Mouse (Mus musculus): ENCODE data around the gene Cmbl. TPM values are rescaled to one million over a fixed set of nuclear protein-coding genes. Genes with fewer than 3 reads are reported as not detected.

Cmbl gene
- polyA plus RNA-seq, 1 experiment from 2014 or later, result 12.8 TPM

DNA sequence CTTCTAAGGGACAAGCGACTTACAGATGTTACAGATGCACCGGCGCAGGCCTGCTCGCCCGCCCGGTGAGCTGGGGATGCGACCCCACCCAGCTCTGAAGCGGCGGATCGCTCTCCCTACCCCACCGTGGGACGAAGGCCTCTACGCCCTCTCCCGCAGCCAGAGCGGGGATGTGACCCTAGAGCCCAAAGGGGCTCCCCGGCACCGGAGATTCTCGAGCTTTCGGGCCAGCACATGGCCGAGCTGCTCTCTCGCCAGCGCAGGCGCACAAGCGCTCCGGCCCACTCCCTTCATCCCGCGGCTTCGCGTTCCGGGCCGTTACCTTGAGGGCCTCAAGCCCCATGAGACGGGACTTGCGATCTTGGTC, 36.1 kb downstream of the Cmbl start:
- Histone ChIP-seq H3K9ac (ENCODE audit: low read depth, low read length) (peak overlapping the region; percentile 93), H3K4me2 (ENCODE audit: low read length) (peak overlapping the region; percentile 99), H3K4me1 (ENCODE audit: control insufficient read depth, insufficient read depth, low read length) (peaks cover 32% of the 10 kb centered on the region), H3K27ac (ENCODE audit: low read length) (peak overlapping the region; percentile 96), H3K27me3 (ENCODE audit: control insufficient read depth, insufficient read depth, low read depth, low read length) (no peaks in the 10 kb centered on the region), H3K36me3 (ENCODE audit: control insufficient read depth, insufficient read depth, low read length) (no peaks in the 10 kb centered on the region; the same call in 1 of the 2 replicates), H3K9me3 (replicated peaks; ENCODE audit: control insufficient read depth, low read length, poor library complexity, severe bottlenecking) (no peaks in the 10 kb centered on the region), H3K4me3 (ENCODE audit: low read depth, low read length) (peak overlapping the region; percentile 95)
- whole genome bisulfite sequencing, result 0% methylated on average over 33 of the region's 33 CpGs
- peak; percentile 82 for ATAC-seq

DNA sequence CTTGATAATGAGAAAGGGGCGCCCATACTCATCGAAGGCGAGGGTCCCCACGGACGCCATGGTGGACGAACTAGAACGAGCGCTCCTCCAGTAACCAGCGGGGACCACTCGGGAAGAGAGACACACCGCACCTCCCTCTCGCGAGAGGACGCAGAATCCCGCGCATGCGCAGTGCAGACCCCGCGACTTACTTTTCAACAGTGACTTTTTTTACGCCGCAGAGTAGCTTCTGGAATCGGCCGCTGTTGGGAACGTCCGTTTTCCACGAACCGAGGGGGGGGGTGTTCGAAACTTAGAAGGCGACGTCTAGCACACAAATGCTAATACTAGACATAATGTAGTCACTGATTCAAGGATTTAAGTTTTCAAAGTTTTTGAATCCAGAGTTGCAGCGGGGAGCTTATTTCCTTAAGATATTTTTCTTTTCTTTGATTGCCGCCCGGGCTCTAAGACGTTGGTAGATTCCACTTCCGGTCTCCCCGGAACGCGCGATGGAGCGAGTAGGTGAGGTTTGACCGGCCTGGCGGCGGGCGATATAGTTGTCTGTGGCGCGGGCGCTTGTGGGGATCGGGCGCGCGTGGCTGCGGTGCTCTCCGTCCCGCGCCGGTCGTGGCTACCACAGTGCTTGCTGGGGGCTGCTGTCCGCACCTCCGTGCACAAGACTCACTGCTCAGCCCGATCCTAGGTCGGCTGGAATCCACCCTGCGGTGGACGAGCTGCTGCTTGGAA, 36.6 kb downstream of the Cmbl start, which contains the start of the genes Cct5 and Fam173b:
Cct5 (minus strand) TSS at position 159 of the 729 bp plus-strand sequence.
Fam173b (plus strand) TSS at position 207 of the 729 bp plus-strand sequence.
- ATAC-seq, result peak; percentile 92
- Histone ChIP-seq H3K27ac (ENCODE audit: low read length) (peak within 1 kb of the TSS; percentile 96), H3K4me3 (ENCODE audit: low read depth, low read length) (peak within 1 kb of the TSS; percentile 95), H3K9me3 (replicated peaks; ENCODE audit: control insufficient read depth, low read length, poor library complexity, severe bottlenecking) (no peaks in the 10 kb centered on the region), H3K4me1 (ENCODE audit: control insufficient read depth, insufficient read depth, low read length) (peaks cover 32% of the 10 kb centered on the region), H3K4me2 (ENCODE audit: low read length) (peak within 1 kb of the TSS; percentile 99), H3K9ac (ENCODE audit: low read depth, low read length) (peak within 1 kb of the TSS; percentile 93), H3K27me3 (ENCODE audit: control insufficient read depth, insufficient read depth, low read depth, low read length) (no peaks in the 10 kb centered on the region), H3K36me3 (ENCODE audit: control insufficient read depth, insufficient read depth, low read length) (no peaks in the 10 kb centered on the region)
- WGBS, result under 1% methylated on average over 63 of the region's 63 CpGs

DNA sequence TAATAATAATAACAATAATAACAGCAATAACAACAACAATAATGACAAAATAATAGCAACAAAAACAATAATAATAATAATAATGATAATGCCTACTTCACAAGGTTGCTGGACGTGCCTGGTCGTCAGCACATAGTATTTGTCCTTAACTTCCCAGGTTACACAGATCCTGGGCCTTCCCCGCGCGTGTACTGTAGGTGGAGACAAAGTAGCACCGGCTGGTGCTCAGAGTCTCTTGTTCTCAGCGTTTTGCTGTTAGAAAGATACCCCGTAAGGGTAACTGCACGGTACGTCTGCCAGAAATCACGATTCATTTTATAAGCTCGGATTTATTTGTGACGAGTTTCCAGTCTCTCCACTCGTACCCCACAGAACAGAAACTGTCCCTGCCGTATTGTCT, 37.2 kb downstream of the Cmbl start:
- H3K9me3 ChIP-seq (replicated peaks; ENCODE audit: control insufficient read depth, low read length, poor library complexity, severe bottlenecking), result no peaks in the 10 kb centered on the region
- H3K4me3 ChIP-seq (ENCODE audit: low read depth, low read length), result peak overlapping the region; percentile 95
- H3K27ac ChIP-seq (ENCODE audit: low read length), result peak overlapping the region; percentile 96
- peak; percentile 86 for ATAC-seq
- H3K36me3 ChIP-seq (ENCODE audit: control insufficient read depth, insufficient read depth, low read length), result no peaks in the 10 kb centered on the region
- no peaks in the 10 kb centered on the region for H3K27me3 ChIP-seq (ENCODE audit: control insufficient read depth, insufficient read depth, low read depth, low read length)
- 2% methylated on average over 15 of the region's 15 CpGs for WGBS
- peak overlapping the region; percentile 65 for H3K4me2 ChIP-seq (ENCODE audit: low read length)
- H3K9ac ChIP-seq (ENCODE audit: low read depth, low read length), result peak overlapping the region; percentile 93
- peaks cover 32% of the 10 kb centered on the region for H3K4me1 ChIP-seq (ENCODE audit: control insufficient read depth, insufficient read depth, low read length)

DNA sequence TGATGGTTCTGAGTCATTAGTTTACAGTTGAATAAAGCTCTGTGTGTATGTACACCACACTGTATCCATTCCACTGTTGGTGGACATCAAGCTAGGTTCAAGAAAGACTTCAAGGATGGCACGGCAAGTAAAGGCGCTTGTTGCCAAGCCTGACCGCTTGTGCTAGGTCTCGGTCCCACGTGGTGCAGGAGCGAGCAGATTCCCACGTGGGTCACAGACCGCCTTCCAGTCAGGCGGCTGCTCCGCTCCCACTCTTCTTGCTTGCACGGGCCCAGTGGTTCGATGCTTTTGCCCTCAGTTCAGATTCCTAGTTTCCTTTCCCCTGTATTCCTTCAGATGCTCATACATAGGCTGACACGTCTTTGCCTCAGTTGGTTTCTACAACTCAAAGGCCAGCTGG, 37.9 kb downstream of the Cmbl start:
- ATAC-seq, result no peak
- 86% methylated on average over 13 of the region's 13 CpGs for WGBS
- Histone ChIP-seq H3K4me2 (ENCODE audit: low read length) (peak overlapping the region; percentile 65), H3K27me3 (ENCODE audit: control insufficient read depth, insufficient read depth, low read depth, low read length) (no peaks in the 10 kb centered on the region), H3K4me1 (ENCODE audit: control insufficient read depth, insufficient read depth, low read length) (peaks cover 27% of the 10 kb centered on the region), H3K4me3 (ENCODE audit: low read depth, low read length) (peak overlapping the region; percentile 95; the same call in 1 of the 2 replicates), H3K27ac (ENCODE audit: low read length) (peak overlapping the region; percentile 96; the same call in 1 of the 2 replicates), H3K9ac (ENCODE audit: low read depth, low read length) (peak overlapping the region; percentile 93), H3K9me3 (replicated peaks; ENCODE audit: control insufficient read depth, low read length, poor library complexity, severe bottlenecking) (no peaks in the 10 kb centered on the region), H3K36me3 (ENCODE audit: control insufficient read depth, insufficient read depth, low read length) (no peaks in the 10 kb centered on the region)

DNA sequence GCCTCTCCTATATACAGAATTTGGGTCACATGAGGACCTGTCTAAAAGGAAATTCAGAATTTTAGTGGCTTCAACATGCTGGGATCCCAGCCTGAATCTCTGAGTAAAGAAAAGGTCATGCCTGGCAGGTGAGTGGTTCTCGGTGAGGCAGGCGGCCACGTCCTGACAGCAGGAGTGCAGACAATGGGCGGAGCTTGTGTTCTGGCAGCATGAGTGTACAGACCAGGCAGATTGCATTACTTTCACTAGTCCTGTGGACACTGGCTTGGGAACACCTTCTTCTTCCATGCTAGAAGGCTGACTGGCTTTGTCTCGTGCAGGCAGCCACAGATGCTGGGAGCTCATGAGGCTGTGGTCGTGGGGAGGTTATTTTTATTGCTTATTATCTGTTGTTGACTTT, 41.6 kb downstream of the Cmbl start:
- Histone ChIP-seq H3K27me3 (ENCODE audit: control insufficient read depth, insufficient read depth, low read depth, low read length) (no peaks in the 10 kb centered on the region), H3K36me3 (ENCODE audit: control insufficient read depth, insufficient read depth, low read length) (no peaks in the 10 kb centered on the region), H3K4me3 (ENCODE audit: low read depth, low read length) (no peak overlapping the region), H3K27ac (ENCODE audit: low read length) (no peak overlapping the region), H3K9me3 (replicated peaks; ENCODE audit: control insufficient read depth, low read length, poor library complexity, severe bottlenecking) (no peaks in the 10 kb centered on the region), H3K4me2 (ENCODE audit: low read length) (no peak overlapping the region), H3K9ac (ENCODE audit: low read depth, low read length) (no peak overlapping the region), H3K4me1 (ENCODE audit: control insufficient read depth, insufficient read depth, low read length) (peaks cover 5% of the 10 kb centered on the region)
- no peak for ATAC-seq
- 77% methylated on average over 6 of the region's 6 CpGs for WGBS

DNA sequence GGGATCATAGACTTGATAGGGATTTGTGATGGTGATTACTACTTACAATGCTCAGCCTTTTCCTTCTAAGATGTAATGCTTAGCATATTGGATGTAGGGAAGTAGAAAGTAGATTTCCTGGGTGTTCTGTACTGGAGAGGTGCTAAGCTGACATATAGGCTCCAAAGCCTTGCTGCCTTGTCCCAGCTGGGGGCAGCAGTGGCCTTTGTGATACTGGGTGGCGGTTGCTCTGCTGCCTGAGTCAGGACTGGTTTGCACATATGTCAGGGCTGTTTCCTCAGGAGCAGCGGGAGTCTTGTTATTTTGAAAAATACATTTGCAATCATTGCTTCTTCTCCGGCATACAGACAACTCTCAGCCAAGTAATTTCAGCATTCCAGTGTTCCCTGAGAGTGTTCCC, 45.8 kb downstream of the Cmbl start:
- H3K4me2 ChIP-seq (ENCODE audit: low read length), result no peak overlapping the region
- no peaks in the 10 kb centered on the region for H3K27me3 ChIP-seq (ENCODE audit: control insufficient read depth, insufficient read depth, low read depth, low read length)
- 68% methylated on average over 3 of the region's 3 CpGs for WGBS

DNA sequence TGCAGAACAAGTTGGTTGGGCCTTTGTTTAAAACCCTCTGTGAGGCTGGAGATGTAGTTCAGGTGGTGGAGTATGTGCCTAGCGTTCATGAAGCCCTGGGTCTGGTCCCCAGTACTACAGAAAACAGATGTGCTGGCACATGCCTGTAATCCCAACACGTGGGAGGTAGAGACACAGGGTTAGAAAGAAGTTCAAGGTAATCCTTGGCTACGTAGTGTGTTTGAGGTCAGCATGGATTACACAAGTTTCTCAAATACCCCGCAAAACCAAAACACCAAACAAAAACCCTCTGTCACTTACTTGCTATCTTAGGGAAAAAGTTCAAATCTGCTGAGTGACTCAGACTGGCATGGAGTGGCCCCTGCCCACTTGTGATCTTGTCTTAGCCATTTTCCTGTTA, 46.8 kb downstream of the Cmbl start:
- no peaks in the 10 kb centered on the region for H3K27me3 ChIP-seq (ENCODE audit: control insufficient read depth, insufficient read depth, low read depth, low read length)
- ATAC-seq, result no peak
- 98% methylated on average over 4 of the region's 4 CpGs for WGBS
- H3K4me2 ChIP-seq (ENCODE audit: low read length), result no peak overlapping the region
- no peak overlapping the region for H3K27ac ChIP-seq (ENCODE audit: low read length)
- H3K9me3 ChIP-seq (replicated peaks; ENCODE audit: control insufficient read depth, low read length, poor library complexity, severe bottlenecking), result no peaks in the 10 kb centered on the region
- H3K36me3 ChIP-seq (ENCODE audit: control insufficient read depth, insufficient read depth, low read length), result no peaks in the 10 kb centered on the region
- H3K4me1 ChIP-seq (ENCODE audit: control insufficient read depth, insufficient read depth, low read length), result no peaks in the 10 kb centered on the region
- H3K9ac ChIP-seq (ENCODE audit: low read depth, low read length), result no peak overlapping the region
- no peak overlapping the region for H3K4me3 ChIP-seq (ENCODE audit: low read depth, low read length)

More for the DNA sequence above, 45.8 kb downstream of the Cmbl start:
- Histone ChIP-seq H3K9me3 (replicated peaks; ENCODE audit: control insufficient read depth, low read length, poor library complexity, severe bottlenecking) (no peaks in the 10 kb centered on the region), H3K4me3 (ENCODE audit: low read depth, low read length) (no peak overlapping the region), H3K4me1 (ENCODE audit: control insufficient read depth, insufficient read depth, low read length) (no peaks in the 10 kb centered on the region), H3K9ac (ENCODE audit: low read depth, low read length) (no peak overlapping the region), H3K36me3 (ENCODE audit: control insufficient read depth, insufficient read depth, low read length) (no peaks in the 10 kb centered on the region), H3K27ac (ENCODE audit: low read length) (no peak overlapping the region)
- ATAC-seq, result peak; percentile 74

DNA sequence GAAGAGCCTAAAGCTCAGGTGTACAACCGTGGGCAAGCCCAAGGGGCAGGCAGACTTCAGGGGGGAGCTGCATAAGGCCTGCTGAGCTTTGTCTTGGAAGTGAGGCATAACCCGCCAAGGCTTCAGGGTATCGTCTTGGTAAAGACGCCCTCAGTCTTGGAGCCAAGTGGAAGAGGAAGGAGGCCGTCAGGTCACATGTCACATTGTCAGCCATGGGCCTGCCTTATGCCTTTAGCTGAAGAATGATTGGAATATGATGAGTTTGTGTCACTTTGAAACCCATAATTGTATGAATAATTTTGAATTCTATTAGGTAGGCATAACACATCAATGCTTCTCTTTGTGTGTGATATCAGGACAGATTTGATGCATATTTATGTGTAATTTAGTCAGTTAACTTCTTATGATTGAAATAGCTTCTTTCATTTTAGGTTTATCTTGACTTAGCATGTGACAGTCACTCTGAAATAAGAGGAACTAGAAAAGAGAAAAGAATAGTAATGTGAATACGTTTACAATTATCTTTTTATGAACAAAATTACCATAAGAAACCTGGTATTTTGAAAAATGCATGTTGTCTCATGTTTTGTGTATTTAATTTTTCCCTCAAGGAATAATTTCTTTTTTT, 48.8 kb downstream of the Cmbl start:
- Histone ChIP-seq H3K4me3 (ENCODE audit: low read depth, low read length) (no peak overlapping the region), H3K27me3 (ENCODE audit: control insufficient read depth, insufficient read depth, low read depth, low read length) (no peaks in the 10 kb centered on the region), H3K36me3 (ENCODE audit: control insufficient read depth, insufficient read depth, low read length) (0 out of 2 replicates have a peak, but pooled peaks cover under 1% of the 10 kb centered on the region), H3K4me2 (ENCODE audit: low read length) (no peak overlapping the region), H3K27ac (ENCODE audit: low read length) (no peak overlapping the region), H3K9me3 (replicated peaks; ENCODE audit: control insufficient read depth, low read length, poor library complexity, severe bottlenecking) (no peaks in the 10 kb centered on the region), H3K4me1 (ENCODE audit: control insufficient read depth, insufficient read depth, low read length) (no peaks in the 10 kb centered on the region), H3K9ac (ENCODE audit: low read depth, low read length) (no peak overlapping the region)
- no peak for ATAC-seq
- 91% methylated on average over 6 of the region's 6 CpGs for WGBS

DNA sequence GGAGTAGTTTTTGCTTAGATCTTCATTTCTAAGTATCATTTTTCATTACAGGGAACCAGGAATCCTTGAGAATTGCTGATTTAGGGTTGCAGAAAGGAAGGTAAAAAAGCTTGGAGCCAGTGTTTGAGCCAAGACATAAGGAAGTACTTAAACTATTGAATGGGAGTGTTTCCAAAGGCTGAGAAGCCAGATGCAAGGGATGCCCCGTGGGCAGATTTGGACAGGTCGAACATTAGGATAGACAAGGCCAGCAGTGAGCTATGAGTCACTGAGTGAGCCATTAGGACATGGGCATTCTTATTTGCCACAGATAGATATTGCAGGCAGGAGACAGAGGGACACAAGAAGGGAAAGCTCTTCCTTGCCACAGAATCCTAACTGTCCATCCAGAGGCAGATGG, 49.5 kb downstream of the Cmbl start:
- H3K27ac ChIP-seq (ENCODE audit: low read length), result no peak overlapping the region
- H3K9me3 ChIP-seq (replicated peaks; ENCODE audit: control insufficient read depth, low read length, poor library complexity, severe bottlenecking), result no peaks in the 10 kb centered on the region
- H3K4me1 ChIP-seq (ENCODE audit: control insufficient read depth, insufficient read depth, low read length), result no peaks in the 10 kb centered on the region
- no peak overlapping the region for H3K9ac ChIP-seq (ENCODE audit: low read depth, low read length)
- no peak overlapping the region for H3K4me2 ChIP-seq (ENCODE audit: low read length)
- ATAC-seq, result no peak
- H3K27me3 ChIP-seq (ENCODE audit: control insufficient read depth, insufficient read depth, low read depth, low read length), result no peaks in the 10 kb centered on the region
- H3K36me3 ChIP-seq (ENCODE audit: control insufficient read depth, insufficient read depth, low read length), result 0 out of 2 replicates have a peak, but pooled peaks cover 3% of the 10 kb centered on the region
- H3K4me3 ChIP-seq (ENCODE audit: low read depth, low read length), result no peak overlapping the region
- WGBS, result 93% methylated on average over 2 of the region's 2 CpGs

Measured in midbrain, embryonic 16.5 days (tissue).